Mouse (Mus musculus) G1E (cell line): ENCODE results near the gene Gna12. TPM values are rescaled to one million over a fixed set of nuclear protein-coding genes. Genes with fewer than 3 reads are reported as not detected.
A peak's percentile ranks its signal among the peaks of the same experiment; 100 is the strongest.

ENCODE experiments used
- ATAC-seq: 2 replicates; pipeline ENCODE4 v1.8.0; 2016; ENCODE audit warnings: mild to moderate bottlenecking; ENCODE audit not compliant: insufficient number of reproducible peaks, poor library complexity, low FRiP score, severe bottlenecking; ENCODE audit errors: extremely low read depth
- DNase-seq: peaks from one replicate; pipeline ENCODE4 v3.0.0; 2012; ENCODE audit warnings: low spot score
- H3K27me3 ChIP-seq: 2 replicates; pipeline ENCODE4 v1.6.1; 2012; ENCODE audit warnings: mild to moderate bottlenecking, low read length, inconsistent platforms; ENCODE audit not compliant: insufficient read depth
- H3K36me3 ChIP-seq: replicated peaks from 2 replicates; pipeline ENCODE3; 2012; ENCODE audit warnings: mild to moderate bottlenecking, inconsistent platforms
- H3K4me1 ChIP-seq: 2 replicates; pipeline ENCODE4 v1.6.1; 2012; ENCODE audit warnings: low read depth, low read length, inconsistent platforms, mixed read lengths; ENCODE audit not compliant: insufficient read depth
- H3K4me3 ChIP-seq: 2 replicates; pipeline ENCODE4 v1.5.1; 2012; ENCODE audit warnings: low read depth, mild to moderate bottlenecking, inconsistent platforms, low read length, moderate library complexity, mixed read lengths
- H3K9me3 ChIP-seq: replicated peaks from 2 replicates; pipeline ENCODE4 v1.6.1; 2012; ENCODE audit warnings: inconsistent platforms
- CTCF ChIP-seq: IDR thresholded peaks from 2 replicates; pipeline ENCODE4 v1.5.1; 2012; ENCODE audit warnings: low read depth, low read length, inconsistent platforms, mixed read lengths
- GATA1 ChIP-seq: IDR thresholded peaks from 2 replicates; pipeline ENCODE4 v1.6.1; 2012; ENCODE audit warnings: borderline replicate concordance, low read length, inconsistent platforms, mixed read lengths
- GATA2 ChIP-seq: IDR thresholded peaks from 2 replicates; pipeline ENCODE4 v1.6.1; 2012; ENCODE audit warnings: low read depth, low read length, inconsistent platforms, borderline replicate concordance
- POLR2AphosphoS5 ChIP-seq: IDR thresholded peaks from 2 replicates; pipeline ENCODE4 v1.6.1; 2012; ENCODE audit warnings: low read depth, low read length, inconsistent platforms; ENCODE audit not compliant: insufficient replicate concordance
- TAL1 ChIP-seq: conservative IDR thresholded peaks from 2 replicates; pipeline ENCODE4 v1.6.1; 2012; ENCODE audit warnings: low read depth, low read length, inconsistent platforms, mixed read lengths
- polyA plus RNA-seq: library from polyadenylated mRNA; stranded (reverse); fragments of >175 nt; gene quantifications from 2 replicates; pipeline ENCODE4 v1.2.3, GENCODE M21; 2012
- total RNA-seq, 2 experiments: library from RNA; stranded (forward) in 1 of 2; stranded (reverse) in 1 of 2; fragments of 200-1000 nt in 1 of 2; fragments of >200 nt in 1 of 2; fragmentation: Nextera tagmentation in 1 of 2; gene quantifications; 2 replicates each; pipeline ENCODE4 v1.2.3; 2014 to 2017

The Gna12 gene
- total and polyA plus RNA-seq, 3 experiments: 22.2 to 66.7 (median 53.1) TPM

- no peak for TF ChIP-seq CTCF
- no peak for TF ChIP-seq GATA1
- TF ChIP-seq TAL1: no peak
- TF ChIP-seq POLR2AphosphoS5: no peak
- no peak for TF ChIP-seq GATA2
- no peaks in the 10 kb centered on the region for H3K9me3 ChIP-seq
- H3K36me3 ChIP-seq: no peaks in the 10 kb centered on the region
- no peak for DNase-seq
- no peak overlapping the region for H3K4me3 ChIP-seq
- ATAC-seq: no peak
- H3K27me3 ChIP-seq: peaks cover 22% of the 10 kb centered on the region; the same call in 1 of the 2 replicates
- H3K4me1 ChIP-seq: peaks cover 8% of the 10 kb centered on the region; the same call in 1 of the 2 replicates
Observed at GRCm38 (mm10) chr5:140743706-140744131, 86.5 kb downstream of the Gna12 start.

- ATAC-seq (peak; percentile 48; the same call in 1 of the 2 replicates), DNase-seq (no peak)
- Histone ChIP-seq H3K27me3 (peaks cover 34% of the 10 kb centered on the region), H3K4me3 (no peak overlapping the region), H3K9me3 (no peaks in the 10 kb centered on the region), H3K4me1 (no peaks in the 10 kb centered on the region; the same call in 1 of the 2 replicates), H3K36me3 (no peaks in the 10 kb centered on the region)
- no peak for TF ChIP-seq POLR2AphosphoS5
- TF ChIP-seq GATA1: no peak
- TF ChIP-seq GATA2: no peak
- TF ChIP-seq CTCF: 0 out of 2 replicates have a peak, but pooled peaks have one; percentile 26
- TF ChIP-seq TAL1: no peak
Observed at GRCm38 (mm10) chr5:140741877-140742276, 88.4 kb downstream of the Gna12 start.

DNA sequence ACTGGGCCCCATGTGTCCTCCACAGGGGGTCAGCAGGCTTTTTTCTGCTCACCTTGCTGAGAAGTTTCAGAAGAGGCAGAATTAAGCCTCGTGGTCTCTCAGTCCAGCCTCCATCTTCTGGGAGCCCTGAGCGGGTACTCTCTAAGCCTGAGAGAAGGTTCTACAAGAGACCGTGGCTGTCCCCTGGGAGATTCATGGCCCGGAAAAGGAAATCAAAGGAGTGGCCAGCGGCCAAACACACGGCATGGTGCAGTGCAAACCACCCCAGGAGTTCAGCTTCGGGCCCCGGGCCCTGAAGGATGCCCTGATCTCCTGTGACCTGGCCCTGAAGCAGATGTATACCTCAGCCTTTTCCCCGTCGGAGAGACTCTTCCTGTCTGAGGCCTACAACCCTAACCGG, 89.2 kb downstream of the Gna12 start:
- Histone ChIP-seq H3K27me3 (peaks cover 38% of the 10 kb centered on the region), H3K9me3 (no peaks in the 10 kb centered on the region), H3K4me3 (no peak overlapping the region), H3K4me1 (no peaks in the 10 kb centered on the region; the same call in 1 of the 2 replicates), H3K36me3 (no peaks in the 10 kb centered on the region)
- no peak for ATAC-seq
- no peak for DNase-seq
- no peak for TF ChIP-seq POLR2AphosphoS5
- TF ChIP-seq CTCF: no peak

GRCm38 (mm10) chr5:140739813-140740212, 90.4 kb downstream of the Gna12 start:
- DNase-seq (no peak), ATAC-seq (no peak)
- peaks cover 49% of the 10 kb centered on the region for H3K27me3 ChIP-seq
- no peak overlapping the region for H3K4me3 ChIP-seq
- no peaks in the 10 kb centered on the region for H3K36me3 ChIP-seq
- TF ChIP-seq GATA2: no peak
- TF ChIP-seq GATA1: no peak
- no peak for TF ChIP-seq TAL1
- TF ChIP-seq CTCF: no peak
- TF ChIP-seq POLR2AphosphoS5: no peak
- H3K9me3 ChIP-seq: no peaks in the 10 kb centered on the region
- H3K4me1 ChIP-seq: peaks cover 6% of the 10 kb centered on the region

DNA sequence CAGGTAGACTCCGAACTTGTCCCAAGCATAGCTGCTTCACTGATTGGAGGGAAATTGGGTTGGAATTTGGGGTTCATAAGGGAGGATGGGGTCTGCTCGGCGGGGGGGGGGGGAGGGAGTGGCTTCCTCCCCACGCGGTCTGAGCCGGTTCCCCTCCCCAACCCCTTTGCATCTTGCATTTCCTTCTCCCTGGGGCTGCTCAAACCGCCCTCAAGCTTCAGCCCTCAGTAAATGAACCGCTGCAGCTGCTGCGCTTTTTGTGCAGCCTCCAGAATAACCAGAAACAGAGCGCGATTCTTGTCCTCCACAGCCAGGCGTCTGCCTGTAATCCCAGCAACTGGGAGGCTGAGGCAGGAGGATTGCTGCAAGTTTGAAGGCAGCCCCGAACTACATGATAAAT, 94.1 kb downstream of the Gna12 start:
- TF ChIP-seq POLR2AphosphoS5: no peak
- no peak for TF ChIP-seq TAL1
- no peak for TF ChIP-seq CTCF
- no peak for TF ChIP-seq GATA2
- no peak for TF ChIP-seq GATA1
- ATAC-seq: no peak
- Histone ChIP-seq H3K4me1 (peaks cover 15% of the 10 kb centered on the region), H3K4me3 (no peak overlapping the region), H3K9me3 (no peaks in the 10 kb centered on the region), H3K36me3 (no peaks in the 10 kb centered on the region), H3K27me3 (peaks cover 52% of the 10 kb centered on the region)
- DNase-seq: no peak

GRCm38 (mm10) chr5:140735297-140735696, 94.9 kb downstream of the Gna12 start:
- TF ChIP-seq TAL1 (no peak), GATA2 (no peak), POLR2AphosphoS5 (no peak), GATA1 (no peak), CTCF (no peak)
- H3K36me3 ChIP-seq: no peaks in the 10 kb centered on the region
- no peak for DNase-seq
- H3K4me3 ChIP-seq: no peak overlapping the region; the same call in 1 of the 2 replicates
- H3K4me1 ChIP-seq: peaks cover 20% of the 10 kb centered on the region
- no peaks in the 10 kb centered on the region for H3K9me3 ChIP-seq
- H3K27me3 ChIP-seq: peaks cover 51% of the 10 kb centered on the region
- ATAC-seq: no peak

- Histone ChIP-seq H3K4me3 (no peak overlapping the region), H3K4me1 (peaks cover 20% of the 10 kb centered on the region), H3K36me3 (no peaks in the 10 kb centered on the region), H3K27me3 (peaks cover 50% of the 10 kb centered on the region), H3K9me3 (no peaks in the 10 kb centered on the region)
- DNase-seq (no peak), ATAC-seq (no peak)
- TF ChIP-seq GATA1: no peak
- TF ChIP-seq GATA2: no peak
- no peak for TF ChIP-seq CTCF
Observed at GRCm38 (mm10) chr5:140733336-140733735, 96.9 kb downstream of the Gna12 start.
